Mouse (Mus musculus): Measurements from ENCODE around the gene Tnfrsf21.

Tnfrsf21 gene

GRCm38 (mm10) chr17:43075937-43076336 is 59.6 kb downstream of the Tnfrsf21 start:
- DNase-seq (ENCODE audit: low spot score in 2 of 2): no peak

DNA sequence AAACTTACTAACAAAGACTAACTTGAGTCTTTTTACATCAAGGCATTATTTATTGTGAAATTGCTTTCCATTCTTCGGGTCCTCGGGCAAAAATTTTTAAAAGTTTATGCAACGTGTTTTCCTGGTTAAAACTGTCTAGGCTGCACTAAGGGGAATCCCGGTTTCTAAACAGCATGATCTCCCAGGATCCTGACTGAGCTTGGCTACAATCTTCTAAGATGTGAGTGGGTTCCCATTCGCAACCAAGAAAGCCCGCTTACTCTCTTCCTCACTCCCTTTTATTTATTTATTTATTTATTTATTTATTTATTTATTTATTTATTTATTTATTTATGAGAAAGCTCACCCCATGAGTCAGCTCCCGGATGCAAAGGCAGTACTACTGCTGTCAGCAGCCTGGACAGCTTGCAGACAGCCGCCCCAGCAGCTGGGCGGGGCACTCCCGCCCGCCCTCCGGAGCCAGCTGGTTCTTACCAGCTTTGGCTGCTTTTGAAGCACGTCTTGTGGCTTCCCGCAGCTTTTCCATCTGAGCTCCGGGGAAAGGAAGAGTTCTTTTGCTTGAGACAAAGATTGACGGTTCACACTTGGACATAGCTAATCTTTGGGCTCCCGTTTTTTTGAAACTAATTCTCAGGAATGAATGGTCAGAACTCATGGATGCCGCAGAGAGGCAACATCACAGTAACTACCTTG is 60.6 kb downstream of the Tnfrsf21 start:
- DNase-seq (ENCODE audit: low spot score in 2 of 2): peak; percentile 54 to 76

GRCm38 (mm10) chr17:43077540-43077939 is 61.2 kb downstream of the Tnfrsf21 start:
- DNase-seq (ENCODE audit: low spot score in 2 of 2): no peak

DNA sequence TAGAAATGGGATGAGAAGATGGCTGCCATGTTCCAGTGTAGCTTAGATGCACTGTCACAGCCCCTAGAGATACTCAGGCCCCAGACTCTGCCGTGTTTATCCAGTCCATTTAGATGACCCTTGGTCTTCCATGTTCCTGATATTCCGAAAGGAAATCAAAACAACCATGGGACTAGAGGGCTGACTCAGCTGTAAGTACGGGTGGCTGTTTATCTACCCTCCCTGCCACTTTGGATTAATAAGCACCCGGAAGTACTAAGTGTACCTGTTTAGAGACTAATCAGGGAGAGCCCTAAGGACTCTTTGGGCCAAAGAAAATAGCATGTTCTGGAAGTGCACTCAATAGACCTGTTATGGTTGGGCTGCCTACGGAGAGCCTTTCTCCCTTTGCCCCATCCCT is 64.9 kb downstream of the Tnfrsf21 start:
- no peak for DNase-seq (ENCODE audit: low spot score in 2 of 2)

- no peak for DNase-seq (ENCODE audit: low spot score in 2 of 2)
Observed at GRCm38 (mm10) chr17:43089496-43089895, 73.1 kb downstream of the Tnfrsf21 start.

DNA sequence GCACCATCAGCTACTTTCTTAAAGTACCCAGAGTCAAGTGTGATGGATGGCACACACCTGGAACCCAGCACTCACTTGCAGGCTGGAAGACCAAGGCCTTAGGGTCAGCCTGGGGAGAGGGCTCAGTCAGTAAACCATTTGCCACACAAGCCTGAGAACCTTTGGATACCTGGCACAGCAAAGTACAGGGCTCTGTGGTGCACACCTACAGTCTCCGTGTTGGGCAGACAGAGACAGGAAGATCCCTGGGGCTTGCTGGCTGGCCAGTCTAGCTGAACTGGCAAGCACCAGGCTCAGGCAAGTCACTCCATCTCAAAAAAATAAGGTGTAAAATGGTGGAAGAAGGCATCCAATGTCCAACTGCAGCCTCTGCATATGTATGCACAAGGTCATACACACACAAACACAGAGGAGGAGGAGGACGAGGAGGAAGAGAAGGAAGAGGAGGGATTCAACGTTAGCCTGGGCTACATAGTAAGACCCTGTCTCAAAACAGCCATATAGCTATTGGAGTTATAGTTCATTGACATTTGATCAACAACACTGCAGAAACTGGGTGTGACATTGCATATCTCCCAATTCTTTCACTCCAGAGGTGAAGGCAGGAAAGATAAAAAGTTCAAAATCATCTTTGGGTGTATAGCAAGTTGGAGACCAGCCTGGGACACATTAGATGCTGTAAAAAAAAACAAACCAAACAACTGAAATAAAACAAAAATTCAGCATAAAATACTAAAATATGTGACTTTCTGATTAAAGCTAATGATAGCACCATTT is 74.8 kb downstream of the Tnfrsf21 start:
- DNase-seq (ENCODE audit: low spot score in 2 of 2): no peak

GRCm38 (mm10) chr17:43092280-43092995 is 76.1 kb downstream of the Tnfrsf21 start:
- no peak for DNase-seq (ENCODE audit: low spot score in 2 of 2)

GRCm38 (mm10) chr17:43094285-43094684 is 77.9 kb downstream of the Tnfrsf21 start:
- no peak for DNase-seq (ENCODE audit: low spot score in 2 of 2)

- DNase-seq (ENCODE audit: low spot score in 2 of 2): no peak
Observed at GRCm38 (mm10) chr17:43097101-43097688, 80.8 kb downstream of the Tnfrsf21 start.

DNA sequence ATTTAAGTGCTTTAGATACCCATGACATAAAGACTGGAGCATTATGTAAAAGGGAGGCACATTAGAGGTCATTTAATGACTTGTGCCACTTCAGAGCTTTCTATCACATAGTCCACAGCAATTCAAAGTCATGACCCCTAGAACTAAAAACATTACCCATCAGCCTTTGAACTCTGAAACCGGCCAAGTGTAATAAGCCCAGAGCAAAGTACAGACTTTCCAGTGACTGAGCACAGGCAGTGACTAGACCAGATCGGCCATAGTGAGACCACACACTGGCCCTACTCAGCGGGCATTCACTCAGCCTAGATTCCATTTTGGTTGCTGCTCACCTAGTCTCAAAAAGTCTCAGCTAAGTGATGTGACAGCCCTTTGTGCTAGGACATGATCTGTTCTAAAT is 89.8 kb downstream of the Tnfrsf21 start:
- DNase-seq (ENCODE audit: low spot score in 2 of 2): no peak

DNA sequence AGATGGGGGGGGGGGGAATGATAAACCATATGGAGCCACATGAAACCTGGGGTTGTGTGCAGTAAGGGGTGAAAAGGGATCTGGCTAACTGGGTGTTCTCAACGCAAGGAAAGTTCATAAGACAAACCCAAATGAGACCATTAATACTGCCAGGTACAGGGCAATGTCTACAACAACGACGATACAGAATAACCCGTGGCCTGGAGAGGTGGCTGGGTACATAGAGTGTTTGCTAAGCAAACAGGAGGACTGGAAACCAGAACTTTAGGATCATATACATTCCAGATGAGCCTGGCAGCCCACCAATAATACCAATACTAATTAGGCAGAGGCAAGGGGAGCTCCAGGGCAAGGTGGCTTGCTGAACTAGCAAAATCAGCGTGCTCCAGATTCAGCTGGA is 91.0 kb downstream of the Tnfrsf21 start:
- no peak for DNase-seq (ENCODE audit: low spot score in 2 of 2)

GRCm38 (mm10) chr17:43109501-43109900 is 93.1 kb downstream of the Tnfrsf21 start:
- no peak for DNase-seq (ENCODE audit: low spot score in 2 of 2)

GRCm38 (mm10) chr17:43110168-43110885 is 94.0 kb downstream of the Tnfrsf21 start:
- no peak for DNase-seq (ENCODE audit: low spot score in 2 of 2)

DNA sequence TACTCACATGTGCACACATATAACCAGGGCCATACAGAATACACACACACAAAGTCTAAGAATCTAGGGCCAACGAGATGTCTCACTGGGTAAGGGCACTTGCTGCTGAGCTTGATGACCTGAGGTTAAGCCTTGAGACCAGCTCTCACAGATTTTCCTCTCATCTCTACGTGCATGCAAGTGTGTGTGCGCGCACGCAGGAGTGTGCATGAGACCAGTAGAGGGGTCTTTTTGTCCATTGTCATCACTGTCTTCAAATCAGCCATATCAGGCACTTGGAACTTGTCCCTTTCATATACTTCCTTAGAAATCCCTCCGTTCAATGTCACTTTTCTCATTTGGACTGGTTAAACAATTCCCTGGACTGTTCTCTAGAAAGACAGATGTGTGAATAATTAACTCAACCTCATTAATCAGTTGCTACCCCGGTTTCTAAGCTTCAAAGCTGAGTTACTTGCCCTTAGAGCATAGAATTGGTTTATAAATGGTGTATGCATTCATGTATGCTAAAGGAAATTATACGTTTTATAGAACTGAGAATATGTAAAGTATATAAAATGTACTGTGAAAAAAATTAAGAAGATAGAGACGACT is 97.1 kb downstream of the Tnfrsf21 start:
- DNase-seq (ENCODE audit: low spot score in 2 of 2): no peak

DNA sequence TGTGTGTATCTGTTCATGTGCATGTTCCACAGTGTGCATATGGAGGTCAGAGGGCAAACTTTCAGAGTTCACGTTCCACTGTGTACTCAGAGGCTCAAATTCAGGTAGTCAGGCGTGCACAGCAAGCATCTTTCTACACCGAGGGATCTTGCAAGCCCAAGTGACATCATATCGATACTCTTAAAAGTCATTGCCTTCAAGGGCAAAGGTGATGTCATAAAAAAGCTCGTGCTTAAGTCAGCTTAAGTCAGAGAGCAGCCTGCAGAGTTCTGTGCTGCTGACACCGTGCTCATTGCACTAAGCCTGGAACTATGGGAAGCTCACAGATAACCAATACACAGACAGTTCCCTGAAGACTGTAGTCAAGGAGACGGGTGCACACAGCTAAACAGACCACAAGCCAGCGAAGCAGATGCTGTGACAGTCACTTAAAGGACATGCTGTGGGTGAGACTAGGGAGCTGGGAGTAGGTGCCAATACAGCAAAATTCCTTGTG is 97.8 kb downstream of the Tnfrsf21 start:
- DNase-seq (ENCODE audit: low spot score in 2 of 2): no peak

DNA sequence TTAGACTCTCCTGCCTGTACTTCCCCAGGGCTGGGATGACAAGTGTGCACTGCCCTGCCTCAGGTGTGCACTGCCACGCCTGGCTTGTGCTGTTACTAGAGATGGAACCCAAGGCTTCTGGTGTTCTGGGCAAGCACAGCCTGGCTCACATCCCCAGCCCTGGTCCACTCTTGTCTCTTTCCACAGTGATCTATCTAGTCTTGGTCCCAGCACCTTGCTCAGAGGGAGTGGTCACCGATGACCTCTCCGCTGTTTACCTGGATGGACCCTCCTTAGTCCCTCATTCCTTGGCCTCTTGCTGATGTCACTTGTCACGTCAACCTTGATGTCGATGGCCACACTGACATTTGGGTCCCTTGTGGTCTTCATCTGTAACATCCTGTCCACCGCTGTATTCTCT is 98.6 kb downstream of the Tnfrsf21 start:
- DNase-seq (ENCODE audit: low spot score in 2 of 2): no peak

DNA sequence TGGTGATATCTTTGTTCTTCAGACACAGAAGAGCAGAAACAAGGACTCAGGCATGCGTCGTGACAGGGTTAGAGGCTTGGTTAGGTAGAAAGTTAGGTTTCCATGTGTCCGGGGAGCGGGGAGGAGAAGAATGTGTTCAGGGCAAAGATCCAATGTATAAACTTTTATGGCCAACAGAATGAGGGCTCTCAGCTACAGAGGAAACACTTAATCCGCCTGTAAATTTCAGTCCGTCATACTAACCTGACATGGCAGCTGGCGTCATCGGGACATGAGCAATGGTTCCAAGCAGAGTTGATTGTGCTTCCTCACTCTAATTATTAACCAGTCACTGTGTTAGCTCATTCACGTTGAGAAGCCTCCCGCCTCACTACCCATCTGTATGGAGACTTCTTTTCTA is 100.4 kb downstream of the Tnfrsf21 start:
- DNase-seq (ENCODE audit: low spot score in 2 of 2): no peak

DNA sequence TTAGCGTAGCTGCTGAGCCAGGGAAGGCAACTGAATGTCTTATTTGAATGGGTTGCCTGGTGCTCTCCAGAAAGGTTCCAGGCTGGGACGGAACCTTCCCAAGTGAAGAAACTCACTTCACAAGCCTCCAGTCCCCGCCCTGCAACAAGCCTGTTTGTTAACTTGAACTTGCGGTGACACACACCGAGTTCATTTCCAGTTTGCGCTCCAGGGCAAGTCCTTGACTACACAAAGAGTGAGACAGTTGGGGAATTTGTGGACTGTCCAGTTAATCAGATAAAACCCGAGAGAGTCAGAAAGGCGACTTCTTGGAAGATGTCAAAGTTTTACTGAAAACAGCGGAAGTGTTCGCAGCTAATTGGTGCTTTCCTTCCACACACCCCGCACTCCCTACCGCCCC is 103.1 kb downstream of the Tnfrsf21 start:
- DNase-seq (ENCODE audit: low spot score in 2 of 2): no peak

DNA sequence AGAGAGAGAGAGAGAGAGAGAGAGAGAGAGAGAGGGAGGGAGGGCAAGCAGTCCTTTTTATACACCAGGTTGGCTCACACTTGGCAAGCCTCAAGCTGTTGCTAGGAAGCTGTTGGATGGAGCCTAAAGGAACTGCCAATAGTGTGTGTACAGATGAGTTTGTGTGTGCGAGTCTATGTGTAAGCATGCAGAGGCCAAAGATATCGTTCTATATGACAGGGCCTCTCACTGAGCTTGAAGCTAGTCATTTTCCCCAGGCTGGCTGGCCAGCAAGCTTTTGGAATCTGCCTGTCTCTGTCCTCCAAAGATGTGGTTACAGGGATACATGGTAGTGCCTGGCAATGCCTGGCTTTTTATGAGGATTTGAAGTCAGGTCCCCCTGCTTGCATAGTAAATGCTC is 104.7 kb downstream of the Tnfrsf21 start:
- DNase-seq (ENCODE audit: low spot score in 2 of 2): no peak

GRCm38 (mm10) chr17:43128305-43128704 is 112.0 kb downstream of the Tnfrsf21 start:
- DNase-seq (ENCODE audit: low spot score in 2 of 2): no peak

- no peak for DNase-seq (ENCODE audit: low spot score in 2 of 2)
Observed at GRCm38 (mm10) chr17:43128908-43129533, 112.7 kb downstream of the Tnfrsf21 start.
